Mouse (Mus musculus) right cerebral cortex, adult 2 months (tissue): Measurements from ENCODE around the gene Gipc3.
A peak's percentile ranks its signal among the peaks of the same experiment; 100 is the strongest.

Experiments
- DNase-seq, 2 experiments: peaks; one replicate each; pipeline ENCODE4 v3.0.0; 2021 to 2022; ENCODE audit warnings: low spot score in 2 of 2

Gipc3 gene

DNA sequence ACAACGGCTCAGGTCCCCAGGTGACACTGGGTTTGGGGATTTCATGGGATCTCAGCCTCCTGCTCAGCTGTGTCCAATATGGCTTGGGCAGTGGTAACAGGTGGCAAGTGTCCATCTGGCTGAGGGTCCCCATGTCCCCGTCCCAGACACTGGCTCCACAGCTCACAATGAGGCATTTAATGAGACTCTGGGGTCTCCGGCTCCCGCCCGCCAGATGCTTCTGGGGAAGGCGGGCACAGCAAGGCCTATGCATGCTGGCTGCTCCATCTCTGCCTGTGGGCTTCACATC, 24.1 kb upstream of the Gipc3 start:
- DNase-seq, result no peak

DNA sequence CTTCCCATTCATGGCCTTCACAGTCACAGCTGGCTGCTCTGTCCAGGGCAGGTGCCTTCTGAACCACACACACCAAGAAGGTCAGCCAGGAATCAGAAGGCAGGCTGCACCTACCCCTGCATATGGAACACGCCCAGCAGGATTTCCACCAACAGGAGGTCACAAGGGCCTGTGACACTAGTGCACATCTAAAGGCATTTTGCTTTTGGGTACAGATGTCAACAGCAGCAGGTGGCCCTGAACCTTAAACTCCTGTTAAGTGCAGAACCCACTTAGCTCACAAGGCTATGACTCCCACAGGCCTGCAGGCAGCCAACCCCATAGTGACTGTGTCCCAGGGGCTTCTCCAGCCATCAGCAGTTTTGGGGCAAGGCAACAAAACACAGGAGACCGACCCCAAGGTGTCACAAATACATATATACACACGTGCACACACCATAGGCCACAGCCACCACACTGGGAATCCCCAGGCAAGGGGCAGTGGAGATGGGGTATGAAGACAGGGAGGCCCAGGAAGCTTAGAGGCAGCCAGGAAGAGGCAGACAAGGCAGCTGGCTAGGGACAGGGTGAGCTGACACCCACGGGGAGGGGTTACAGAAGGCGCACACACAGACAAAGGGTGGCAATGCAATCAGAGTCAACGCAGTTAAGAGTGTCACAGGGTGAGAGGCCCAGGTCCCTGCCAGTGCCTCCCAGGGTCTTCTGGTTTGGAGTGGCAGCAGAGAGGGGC, 23.6 kb upstream of the Gipc3 start:
- no peak for DNase-seq

DNA sequence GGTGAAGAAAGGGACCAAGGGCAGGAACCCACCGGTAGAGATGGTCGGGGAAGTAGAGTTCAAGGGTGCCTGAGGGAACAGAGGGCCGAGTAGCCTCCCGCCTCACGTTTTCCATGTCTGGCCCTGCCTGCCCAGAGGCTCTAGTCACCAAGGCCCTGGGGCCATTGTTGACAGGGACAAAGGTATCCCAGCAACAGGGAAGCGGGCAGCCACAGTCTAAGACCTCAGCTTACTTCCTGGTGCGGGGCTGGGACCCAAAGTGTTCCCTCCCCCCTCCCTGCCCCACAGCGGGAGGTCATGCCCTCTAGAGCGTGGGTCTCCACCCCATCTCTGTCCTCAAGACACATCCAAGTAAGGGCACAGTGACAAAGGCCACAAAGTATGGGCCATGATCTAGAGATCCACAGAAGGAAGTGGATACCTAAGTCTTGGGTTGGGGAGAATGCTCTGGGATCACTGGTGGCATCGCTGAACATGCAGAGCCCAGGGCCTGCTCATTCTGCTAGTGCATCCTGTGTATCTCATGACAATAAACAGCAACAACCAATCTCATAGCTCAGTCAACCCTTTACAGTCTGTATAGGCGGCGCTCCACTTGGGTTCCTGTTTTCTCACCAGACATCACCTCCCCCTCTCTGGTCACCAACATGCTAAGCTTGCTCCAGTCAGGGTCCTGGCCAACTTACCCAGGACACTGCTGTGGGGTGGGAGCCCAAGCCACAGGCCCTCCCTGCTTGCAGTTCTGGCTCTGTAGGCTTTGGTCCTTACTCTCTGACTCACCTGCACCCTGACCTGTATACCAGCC, 22.8 kb upstream of the Gipc3 start, which contains the start of gene 4930404N11Rik:
Gene 4930404N11Rik (minus strand): TSS at position 145 of the 805 bp plus-strand sequence.
- DNase-seq, result no peak

DNA sequence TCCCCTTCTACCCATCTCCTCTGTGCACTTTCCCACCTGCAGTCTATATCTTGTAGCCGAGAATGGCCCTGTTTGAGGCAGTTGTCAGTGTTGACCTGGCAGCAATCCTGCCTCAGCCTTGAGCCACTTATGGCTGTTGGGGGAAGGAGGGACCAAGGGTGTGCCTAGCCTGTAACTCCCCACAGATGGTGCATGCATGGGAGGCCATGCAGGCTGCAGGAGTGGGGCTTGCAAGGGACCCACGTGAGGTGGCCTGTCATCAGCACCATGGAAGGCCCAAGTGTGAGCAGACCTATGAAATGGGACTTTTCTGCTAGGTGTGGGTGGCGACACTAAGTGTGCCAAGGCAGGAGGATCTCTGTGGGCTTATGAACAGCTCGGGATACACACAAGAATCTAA, 22.0 kb upstream of the Gipc3 start:
- DNase-seq, result no peak

DNA sequence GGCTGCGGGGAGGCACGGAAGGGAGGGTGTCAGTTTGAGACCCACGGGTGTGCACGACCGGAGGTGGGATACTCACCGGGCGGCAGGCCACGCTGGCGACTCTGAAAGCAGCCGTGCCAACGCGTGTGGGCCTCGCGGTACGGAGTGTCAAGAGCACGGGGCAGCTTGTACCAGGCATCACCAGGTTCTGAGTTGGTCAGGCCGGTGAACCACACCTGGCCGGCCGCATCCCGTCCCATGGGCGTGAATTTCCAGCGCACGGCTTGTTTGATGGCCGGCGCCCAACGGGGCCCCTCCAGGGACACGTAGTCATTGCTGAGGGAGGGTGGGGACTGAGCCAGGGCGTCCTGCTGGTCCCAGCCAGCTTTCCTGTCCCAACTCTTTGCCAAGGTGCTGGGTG, 21.6 kb upstream of the Gipc3 start:
- DNase-seq, result no peak

DNA sequence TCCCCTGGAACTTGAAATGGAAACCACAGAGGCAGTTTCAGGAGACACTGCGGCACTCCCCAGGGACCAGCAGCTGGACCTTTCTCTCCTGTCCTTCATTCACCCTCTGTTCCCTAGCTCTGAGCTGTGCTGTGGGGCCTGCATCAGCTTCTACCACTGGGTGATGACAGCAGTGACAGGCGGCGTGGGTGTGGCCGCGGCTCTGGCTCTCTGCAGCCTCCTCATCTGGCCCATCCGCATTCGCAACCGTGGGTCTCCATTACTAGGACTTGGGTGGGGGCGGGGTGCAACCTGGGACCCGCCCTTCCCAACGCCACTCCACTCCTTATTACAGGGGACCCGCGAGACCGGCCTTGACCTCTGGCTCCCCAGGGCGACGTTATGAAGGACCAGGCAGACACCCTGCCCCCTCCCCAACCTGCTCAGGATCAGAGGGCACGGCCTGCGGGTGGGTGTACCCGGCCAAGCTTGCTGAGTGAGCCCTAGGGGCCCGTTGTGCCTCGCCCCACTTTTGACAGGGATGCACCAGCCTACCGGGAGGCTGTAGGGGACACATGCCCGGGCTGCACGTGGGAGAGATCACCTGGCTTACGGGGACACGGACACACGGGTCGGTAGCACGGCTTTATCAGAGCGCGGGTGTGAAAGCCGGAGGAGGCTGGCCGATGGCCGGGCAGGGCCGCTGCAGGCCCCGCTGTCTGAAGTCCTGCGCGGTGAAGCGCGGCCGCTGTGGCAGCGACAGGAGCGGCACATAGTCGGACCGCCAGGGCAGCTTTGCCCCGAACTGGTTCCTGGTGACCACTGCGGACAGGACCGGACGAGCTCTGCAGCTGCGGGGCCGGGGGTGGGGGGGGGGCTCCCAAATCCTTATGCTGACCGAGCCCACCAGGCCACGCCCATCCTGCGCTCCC, 20.6 kb upstream of the Gipc3 start:
- no peak for DNase-seq

DNA sequence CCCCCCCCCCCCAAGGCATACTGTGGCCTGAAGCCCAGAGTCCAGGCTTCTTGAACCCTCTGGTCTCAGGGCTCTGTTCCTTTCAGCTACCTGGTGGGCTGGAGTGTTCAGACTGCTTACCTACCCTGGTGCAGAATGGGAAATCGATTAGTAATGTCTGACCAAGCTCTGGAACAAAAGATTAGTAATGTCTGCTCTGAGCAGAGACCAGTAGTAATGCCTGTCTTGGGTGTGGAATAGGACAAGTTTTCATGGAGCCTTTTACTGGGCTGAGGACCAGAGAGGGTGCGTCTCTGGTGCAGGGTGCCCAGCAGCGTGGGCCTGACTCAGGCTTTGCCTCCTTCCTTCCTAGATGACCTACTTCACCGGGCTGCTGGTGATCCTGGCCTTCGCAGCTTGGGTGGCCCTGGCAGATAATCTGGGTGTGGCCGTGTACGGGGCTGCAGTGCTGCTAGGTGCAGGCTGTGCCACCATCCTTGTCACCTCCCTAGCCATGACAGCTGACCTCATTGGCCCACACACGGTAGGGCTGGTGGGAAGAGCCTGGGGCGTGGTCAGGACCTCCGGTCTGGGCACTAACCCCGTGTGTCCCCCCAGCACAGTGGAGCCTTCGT, 19.4 kb upstream of the Gipc3 start:
- DNase-seq, result no peak

DNA sequence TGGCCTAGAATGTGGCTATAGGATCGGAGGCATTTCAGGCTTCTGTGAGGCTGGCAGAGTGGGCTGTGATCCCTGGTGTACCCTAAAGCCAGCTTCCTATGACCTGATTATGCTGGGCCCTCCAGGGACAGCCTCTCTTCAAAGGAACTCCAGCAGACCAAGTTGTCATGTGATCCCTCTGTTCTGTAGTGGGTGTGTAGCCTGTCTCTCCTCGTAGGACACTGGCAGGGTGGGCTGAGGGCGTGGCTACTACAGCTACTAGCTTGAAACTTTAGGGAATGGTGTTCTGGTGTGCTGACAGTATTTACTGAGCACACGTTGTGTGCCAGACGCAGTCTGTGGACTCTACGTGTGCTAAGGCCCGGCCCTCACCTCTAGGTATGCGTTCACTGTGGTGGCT, 17.7 kb upstream of the Gipc3 start:
- DNase-seq, result no peak

DNA sequence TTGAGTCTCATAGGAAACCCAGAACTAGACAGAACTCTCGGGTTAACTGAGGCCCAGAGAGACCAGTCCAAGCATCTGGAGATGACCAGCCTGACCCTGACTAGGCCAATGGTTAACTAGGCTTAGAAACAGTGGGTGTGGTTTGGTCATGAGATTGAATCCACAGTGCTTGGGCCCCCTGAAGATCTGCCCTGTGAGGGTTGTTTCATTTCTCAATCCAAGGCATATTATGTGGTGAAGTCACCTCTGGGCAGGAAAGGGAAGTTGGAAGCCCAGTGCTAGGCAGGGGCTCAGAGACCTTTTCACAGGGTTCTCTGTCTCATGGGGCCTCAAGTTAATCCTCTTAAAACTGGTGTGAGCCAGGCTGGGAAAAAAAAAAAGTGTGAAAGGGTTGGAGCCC, 15.8 kb upstream of the Gipc3 start:
- DNase-seq, result no peak

DNA sequence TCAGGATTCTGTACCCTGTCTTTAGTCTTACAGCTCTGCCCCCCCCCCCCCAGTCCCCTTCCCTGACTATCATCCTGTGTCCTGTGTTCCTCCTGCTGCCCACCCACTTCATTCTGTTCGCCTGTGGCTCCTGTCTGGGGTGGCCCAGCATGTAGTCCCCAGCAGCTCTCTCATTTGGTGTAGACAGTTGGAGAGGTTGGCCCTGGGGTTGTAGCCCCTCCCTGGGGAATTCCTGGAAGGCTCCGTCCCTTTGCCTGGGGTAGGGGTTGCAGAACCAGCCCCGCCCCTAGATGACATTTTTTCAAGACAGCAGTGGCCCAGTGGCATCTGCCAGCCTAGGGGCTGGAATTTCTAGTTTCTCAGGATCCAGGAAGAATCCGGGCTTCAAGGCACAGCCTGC, 15.1 kb upstream of the Gipc3 start:
- no peak for DNase-seq

DNA sequence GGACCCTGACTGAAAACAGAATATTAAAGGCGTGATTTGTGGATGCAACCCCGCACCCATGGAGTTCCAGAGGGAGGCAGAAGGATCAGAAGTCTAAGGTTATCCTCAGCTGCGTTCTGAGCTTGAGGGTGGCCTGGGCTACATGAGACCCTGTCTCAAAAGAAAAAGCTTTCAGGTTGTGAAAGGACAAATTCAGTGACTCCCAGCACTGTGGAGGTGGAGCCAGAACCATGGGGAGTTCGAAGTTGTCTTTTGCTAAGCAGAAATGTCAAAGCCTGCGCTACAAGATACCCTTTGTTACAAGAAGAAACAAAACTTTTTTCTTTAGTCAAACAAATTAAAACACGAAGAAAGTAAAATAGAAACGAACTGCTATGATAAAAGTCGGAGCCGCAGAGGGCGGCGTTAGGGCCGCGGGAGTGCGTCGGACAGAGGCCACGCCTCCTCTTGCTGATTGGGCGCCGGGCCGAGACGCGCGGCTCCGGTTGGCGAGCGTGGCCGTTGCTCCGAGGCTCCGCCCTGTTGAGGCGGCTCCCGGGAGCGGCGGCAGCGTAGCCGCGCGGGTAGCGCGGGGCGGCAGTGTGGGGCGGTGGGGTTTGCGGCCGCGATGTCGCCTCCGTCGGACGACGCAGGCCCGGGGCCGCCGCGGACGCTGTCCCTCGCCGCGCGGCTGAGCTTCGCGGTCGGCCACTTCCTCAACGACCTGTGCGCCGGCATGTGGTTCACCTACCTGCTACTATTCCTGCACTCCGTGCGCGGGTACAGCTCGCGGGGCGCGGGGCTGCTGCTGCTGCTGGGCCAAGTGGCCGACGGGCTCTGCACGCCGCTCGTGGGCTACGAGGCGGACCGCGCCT, 14.2 kb upstream of the Gipc3 start, which contains the start of gene Mfsd12:
Gene Mfsd12 (plus strand): TSS at position 501 of the 854 bp plus-strand sequence.
- DNase-seq, result peak; percentile 89 to 90

DNA sequence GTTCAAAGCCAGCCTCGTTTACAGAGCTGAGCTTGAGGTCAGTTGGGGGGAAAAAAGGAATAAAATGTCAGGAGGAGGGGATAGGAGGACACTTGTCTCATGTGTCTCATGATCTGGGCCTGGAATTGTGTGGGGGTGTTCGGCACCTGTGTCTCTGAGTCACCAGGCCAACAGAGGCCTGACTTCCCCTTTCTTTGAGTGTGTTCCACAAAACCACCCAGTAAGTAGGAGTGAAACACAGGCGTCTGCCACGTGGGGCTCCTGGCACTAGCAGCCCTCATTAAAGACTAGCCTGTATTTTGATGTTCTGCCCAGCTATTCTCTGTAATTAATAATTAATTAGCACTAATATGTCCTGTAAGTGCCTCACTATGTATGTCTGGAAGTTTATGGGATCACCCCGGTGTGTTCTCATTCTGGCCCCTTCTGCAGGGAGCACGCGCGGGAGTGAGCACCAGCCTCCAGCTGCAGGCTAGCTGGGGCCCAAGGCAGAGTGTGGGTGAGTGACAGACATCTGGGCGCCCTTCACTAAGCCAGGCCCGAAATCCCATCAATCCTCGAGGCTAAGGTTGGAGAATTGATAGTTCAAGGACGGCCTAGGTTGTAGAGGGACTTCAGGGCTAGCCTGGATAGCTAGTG, 13.4 kb upstream of the Gipc3 start:
- DNase-seq, result no peak

DNA sequence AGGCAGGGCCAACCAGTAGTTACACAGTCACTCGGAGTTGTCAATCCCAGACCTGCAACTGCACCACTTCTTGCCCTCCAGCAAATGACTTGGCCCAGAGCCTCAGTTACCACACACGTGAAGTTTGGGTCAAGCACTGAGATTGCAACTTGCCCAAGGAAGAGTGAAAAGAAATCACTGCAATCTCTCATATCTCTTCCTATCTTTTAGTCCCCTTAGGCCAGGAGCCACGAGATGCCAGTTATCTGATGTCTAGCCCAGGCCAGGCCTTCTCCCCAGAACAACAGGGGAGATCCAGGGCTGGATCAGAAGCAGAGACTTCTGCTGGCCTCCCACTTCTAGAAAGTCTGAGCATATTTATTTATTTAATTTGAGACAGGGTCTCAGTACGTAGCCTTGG, 12.5 kb upstream of the Gipc3 start:
- no peak for DNase-seq

DNA sequence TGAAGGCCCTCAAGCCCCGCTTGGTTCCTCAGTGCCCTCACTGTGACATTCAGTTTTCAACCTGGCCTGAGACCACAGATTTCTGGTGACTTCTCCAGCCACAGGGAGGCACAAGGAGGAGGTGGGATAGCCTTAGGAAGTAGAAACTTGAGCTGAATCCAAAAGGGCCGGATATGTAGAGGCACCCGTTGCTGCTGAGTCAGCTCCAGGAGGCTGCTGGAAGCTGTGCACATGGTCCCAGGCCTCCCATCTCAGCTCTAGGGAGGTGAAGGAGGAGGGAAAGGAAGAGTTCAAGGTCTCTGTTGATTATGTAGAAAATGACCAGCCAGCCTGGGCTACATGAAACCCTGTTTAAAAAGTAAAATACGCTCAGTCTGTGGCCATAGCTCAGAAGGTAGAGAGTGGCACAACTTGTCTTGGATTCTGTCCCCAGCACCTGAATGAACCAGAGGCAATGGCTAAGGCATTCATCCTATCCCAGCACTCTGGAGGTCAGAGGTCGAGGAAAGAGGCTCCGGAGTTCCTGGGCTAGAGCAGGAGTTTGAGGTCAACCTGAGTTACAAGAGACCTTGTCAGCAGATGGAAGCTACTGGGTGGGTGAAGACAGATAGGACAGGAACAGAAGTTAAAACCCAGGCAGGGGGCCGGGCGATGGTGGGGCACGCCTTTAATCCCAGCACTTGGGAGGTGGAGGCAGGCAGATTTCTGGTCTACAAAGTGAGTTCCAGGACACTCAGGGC, 11.8 kb upstream of the Gipc3 start:
- no peak for DNase-seq

DNA sequence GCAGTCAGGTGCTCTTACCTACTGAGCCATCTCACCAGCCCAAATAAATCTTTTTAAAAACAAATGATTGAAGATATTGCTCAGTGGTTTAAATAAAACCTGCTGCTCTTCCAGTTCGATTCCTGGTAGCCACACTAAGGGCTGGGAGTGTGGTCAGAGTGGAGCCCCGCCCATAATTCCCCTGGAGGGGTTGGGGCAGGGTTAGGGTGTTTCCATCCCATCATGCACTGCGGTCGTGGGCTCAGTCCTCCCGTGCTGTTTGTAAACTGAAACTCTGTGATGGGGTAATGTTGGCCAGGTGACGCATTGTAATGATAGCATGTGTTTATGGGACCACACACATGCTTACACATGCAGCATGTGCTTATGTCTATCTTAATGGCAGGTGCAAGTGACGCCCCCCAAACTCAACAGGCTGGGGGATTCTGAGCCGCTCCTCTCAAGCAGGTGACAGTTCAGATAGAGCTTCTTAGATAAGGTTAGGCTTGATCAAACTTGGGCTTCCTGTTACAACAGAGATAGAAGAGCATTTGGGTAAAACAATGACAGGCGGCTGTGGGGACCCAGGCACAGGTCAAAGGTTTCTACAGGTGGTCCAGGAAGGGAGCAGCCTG, 8.7 kb upstream of the Gipc3 start:
- no peak for DNase-seq

DNA sequence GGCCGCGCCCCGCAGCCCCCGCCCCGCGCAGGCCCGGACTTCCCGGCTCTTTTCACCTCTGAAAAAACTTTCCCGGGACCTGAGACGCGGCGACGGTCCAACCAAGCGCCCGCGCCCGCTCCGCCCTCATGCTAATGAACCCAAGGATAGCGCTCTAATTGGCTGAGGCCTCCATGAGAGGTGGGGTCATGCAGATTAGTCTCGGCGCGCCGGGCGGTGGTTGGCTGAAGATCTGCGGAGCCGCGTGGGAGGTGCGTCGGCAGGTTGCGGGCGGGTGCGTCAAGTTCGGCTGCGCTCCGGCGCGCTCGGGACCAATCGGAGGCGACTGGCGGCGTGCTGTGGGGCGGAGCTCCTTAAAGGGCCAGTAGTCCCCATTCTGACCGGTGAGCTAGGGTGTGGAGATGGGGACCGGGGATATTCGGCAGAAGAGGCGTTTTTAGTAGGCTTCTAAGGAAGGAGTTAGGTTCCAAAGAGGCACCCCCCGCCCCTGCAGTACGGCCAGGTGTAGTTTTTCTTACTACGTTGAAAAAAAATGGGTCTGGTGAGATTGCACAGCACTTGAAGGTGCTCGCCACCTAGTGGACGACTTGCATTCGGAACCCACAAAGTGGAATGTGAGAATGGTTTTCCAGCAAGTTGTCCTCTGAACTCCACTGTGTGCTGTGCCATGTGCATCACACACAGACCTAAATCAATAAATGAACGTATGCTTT, 7.4 kb upstream of the Gipc3 start, which contains the start of gene Hmg20b:
Gene Hmg20b (minus strand): TSS at position 130 of the 713 bp plus-strand sequence.
- peak; percentile 99 to 100 for DNase-seq

DNA sequence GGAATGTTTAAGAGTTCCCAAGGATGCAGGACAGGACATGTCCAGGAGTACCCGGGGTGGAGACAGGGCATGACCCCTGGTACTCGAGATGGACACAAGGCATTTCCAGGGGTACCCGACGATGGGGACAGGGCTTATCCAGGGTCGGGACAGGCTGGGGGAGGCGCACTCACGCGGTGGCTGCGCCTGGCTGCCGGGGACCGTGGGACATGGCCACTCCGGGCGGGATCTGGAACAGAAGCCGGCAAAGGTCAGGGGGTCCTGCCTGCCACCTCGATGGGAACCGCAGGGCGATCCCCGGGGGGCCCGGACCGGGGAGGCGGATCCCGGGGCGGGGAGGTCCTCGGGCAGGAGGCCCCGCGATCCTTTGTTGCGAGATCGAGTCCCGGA, 6.9 kb upstream of the Gipc3 start:
- DNase-seq, result no peak

DNA sequence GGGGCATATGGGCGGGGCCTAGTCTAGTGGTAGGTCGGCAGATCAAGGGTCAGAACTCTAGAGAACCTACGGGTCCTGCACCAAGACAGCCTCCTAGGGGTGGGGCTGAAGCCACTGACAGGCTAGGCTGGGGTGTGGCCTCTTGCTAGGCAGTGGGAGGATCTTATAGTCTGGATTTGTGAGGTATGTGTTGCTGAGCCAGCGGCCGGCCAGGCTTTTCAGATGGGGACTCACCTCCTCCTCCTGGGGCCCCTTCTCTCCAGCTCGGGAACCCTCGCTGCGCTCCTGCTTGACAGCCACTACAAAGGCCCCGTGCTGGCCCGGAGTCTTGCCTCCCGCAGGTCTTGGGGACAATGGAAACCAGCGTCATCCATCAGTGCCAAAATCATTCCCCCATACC, 6.1 kb upstream of the Gipc3 start:
- DNase-seq, result no peak
